Mouse (Mus musculus): ENCODE measurements around the gene Ak9. TPM values are rescaled to one million over a fixed set of nuclear protein-coding genes. Genes with fewer than 3 reads are reported as not detected.
"Not testable (repeated sequence)": the region's sequence is repeated elsewhere in the genome, so short reads cannot be mapped to it uniquely, and the experiment has no call there.

The Ak9 gene
- total RNA-seq, 2 experiments from 2014 or later, result not detected

GRCm38 (mm10) chr10:41332533-41333043, 28.8 kb downstream of the Ak9 start:
- no peak for DNase-seq

GRCm38 (mm10) chr10:41341346-41341745, 37.6 kb downstream of the Ak9 start:
- peak; percentile 13 for DNase-seq

DNA sequence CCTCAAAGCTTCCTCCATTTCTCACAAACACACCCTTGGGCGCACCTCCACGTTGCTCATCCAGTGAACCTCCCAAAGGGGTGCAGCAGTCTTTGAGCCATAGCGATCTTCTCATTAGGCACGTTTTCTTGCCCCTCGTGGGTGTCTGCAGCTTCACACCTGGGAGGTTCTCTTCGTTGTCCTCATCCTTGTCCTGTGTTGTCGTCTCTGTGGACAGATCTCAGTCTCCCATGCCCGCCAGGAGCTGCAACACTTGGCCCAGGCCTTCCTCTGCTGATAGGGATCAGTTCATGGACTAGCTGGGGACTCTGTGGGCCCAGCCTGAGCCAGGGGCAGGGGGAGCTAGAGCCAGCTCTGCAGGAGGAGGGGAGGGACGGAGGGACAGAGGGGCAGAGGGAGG, 61.3 kb downstream of the Ak9 start:
- no peak for DNase-seq

DNA sequence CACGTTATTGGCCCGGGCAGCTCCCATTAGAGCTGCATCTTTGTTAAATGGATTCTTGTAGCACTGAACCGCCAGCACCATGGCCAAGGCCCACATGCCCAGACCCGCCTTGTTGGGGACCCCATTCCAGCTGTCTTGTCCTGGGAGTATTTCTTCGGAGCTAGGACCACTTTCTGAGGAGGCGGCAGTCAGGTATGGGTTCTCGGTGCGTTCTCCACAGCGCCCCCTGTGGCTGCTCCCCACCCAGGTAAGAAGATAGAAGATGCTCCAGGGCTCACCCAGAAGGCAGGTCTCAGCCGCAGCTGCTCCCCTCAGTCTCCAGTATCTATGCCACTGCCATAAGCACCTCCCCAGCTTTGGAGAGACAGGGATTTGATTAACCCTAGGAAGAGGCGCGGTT, 76.7 kb downstream of the Ak9 start:
- DNase-seq, result no peak

GRCm38 (mm10) chr10:41385506-41386221, 81.9 kb downstream of the Ak9 start:
- DNase-seq, result peak; percentile 12

GRCm38 (mm10) chr10:41393555-41393954, 89.8 kb downstream of the Ak9 start:
- DNase-seq, result no peak

DNA sequence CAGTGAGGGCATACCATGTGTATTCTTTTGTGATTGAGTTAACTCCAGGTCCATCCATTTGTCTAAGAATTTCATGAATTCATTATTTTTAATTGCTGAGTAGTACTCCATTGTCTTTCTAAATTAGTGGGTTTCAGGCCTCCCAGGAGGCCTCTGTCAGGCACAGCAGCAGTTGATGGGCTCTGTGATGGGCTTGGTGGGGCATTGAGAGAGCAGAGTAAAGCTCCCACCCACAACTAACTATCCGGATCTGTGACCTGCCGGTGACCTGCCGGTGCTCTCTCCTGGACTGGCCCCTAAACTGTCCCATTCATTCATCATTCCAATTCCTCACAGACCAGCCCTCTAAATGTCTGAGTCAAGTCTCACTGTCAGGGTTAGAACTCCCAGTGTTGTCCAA, 97.3 kb downstream of the Ak9 start:
- no peak for DNase-seq

GRCm38 (mm10) chr10:41403364-41403763, 99.6 kb downstream of the Ak9 start:
- DNase-seq, result no peak

DNA sequence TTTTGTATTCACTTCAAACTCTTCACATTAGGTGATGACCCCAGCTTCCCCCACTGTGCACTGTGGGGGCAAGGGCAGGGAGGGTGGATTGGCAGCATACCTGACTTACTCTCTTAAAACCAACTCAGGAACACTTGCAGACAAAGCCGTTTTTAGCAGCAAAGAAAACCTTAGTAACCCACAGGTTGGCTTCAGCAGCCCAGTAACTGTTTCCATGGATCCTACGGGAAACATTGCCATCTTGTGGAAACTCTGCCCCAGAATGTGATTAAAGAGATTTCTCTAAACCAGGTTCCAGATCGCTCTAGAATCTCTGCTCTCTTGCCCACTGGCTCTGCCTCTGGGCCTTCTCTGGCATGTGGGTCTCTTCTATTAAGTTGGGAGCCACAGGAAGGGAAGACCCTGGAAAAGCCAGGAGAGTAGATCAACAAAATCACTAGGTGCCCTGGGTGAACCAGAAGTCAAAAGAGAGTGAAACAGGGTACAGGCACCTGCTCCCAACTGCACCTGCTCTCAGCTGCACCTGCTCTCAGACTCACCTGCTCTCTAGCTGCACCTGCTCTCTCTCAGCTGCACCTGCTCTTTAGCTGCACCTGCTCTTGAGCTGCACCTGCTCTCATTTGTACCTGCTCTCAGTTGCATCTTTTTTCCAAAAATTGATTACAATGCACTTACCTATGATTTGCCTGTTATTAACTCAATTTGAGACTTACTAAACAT, 100.3 kb downstream of the Ak9 start:
- no peak for DNase-seq

DNA sequence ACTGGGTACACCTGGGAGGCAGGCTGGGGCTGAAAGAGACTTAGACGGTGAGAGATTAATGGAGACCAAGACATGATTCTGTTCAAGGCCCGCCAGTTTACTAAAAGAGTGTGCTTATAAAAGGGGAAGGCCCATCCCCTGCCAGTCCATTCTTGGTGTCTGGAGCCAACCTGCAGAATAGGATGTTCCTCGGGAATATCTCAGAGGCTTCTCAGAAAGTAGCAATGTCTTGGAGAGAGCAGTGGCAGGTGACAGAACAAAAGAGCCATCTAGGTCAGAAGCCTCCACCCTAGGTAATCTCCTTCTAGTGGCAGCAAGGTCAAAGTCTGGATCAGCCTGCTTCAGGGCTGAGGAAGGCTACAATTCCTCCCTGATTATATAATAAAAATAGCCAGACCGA, 106.4 kb downstream of the Ak9 start:
- not testable (repeated sequence) for DNase-seq

- DNase-seq, result not testable (repeated sequence)
These were observed 107.0 kb downstream of the Ak9 start for GRCm38 (mm10) chr10:41410821-41411220.

- DNase-seq, result not testable (repeated sequence)
These were observed 109.7 kb downstream of the Ak9 start for GRCm38 (mm10) chr10:41413471-41413870.

DNA sequence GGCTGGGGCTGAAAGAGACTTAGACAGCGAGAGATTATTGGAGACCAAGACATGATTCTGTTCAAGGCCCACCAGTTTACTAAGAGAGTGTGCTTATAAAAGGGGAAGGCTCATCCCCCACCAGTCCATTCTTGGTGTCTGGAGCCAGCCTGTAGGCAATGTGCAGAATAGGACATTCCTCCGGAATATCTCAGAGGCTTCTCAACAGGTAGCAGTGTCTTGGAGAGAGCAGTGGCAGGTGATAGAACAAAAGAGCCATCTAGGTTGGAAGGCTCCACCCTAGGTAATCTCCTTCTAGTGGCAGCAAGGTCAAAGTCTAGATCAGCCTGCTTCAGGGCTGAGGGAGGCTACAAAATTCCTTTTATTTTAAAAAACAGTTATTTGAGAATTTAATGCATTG, 111.6 kb downstream of the Ak9 start:
- DNase-seq, result not testable (repeated sequence)

DNA sequence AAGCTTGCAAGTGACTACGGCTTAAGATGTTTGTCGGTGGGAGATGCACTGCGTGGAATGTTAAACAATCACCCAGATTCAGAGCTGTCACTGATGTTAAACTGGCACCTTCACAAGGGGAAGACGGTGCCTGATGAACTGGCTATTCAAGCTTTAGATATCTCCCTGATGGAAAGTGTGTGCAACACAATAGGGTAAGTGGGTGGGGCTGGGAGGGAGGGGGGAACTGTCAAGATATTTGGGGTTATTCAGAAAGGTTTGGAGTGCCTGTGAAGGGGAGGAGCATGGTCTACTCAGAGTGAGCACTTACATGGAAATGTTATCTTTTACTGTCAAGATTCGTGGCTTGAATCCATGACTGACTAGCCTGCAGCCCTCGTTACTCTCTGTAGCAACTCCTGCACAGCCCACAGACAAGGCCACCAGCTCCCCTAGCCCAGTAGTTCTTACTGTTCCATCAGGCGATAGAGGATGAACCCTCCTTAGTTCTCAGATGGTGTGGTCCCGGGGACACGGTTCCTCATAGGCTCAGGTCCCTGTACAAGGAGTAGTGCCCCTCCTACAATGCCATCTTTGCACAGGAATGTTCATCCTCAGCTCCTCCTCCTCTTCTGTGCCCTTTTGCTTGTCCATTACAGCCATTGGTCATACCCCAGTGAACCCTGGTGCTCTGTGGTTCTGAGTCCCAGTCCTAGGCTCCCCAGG, 116.9 kb downstream of the Ak9 start:
- DNase-seq, result no peak

- DNase-seq, result no peak
These were observed 119.9 kb downstream of the Ak9 start for GRCm38 (mm10) chr10:41423681-41424080.

GRCm38 (mm10) chr10:41426368-41426767, 122.6 kb downstream of the Ak9 start:
- DNase-seq, result no peak

DNA sequence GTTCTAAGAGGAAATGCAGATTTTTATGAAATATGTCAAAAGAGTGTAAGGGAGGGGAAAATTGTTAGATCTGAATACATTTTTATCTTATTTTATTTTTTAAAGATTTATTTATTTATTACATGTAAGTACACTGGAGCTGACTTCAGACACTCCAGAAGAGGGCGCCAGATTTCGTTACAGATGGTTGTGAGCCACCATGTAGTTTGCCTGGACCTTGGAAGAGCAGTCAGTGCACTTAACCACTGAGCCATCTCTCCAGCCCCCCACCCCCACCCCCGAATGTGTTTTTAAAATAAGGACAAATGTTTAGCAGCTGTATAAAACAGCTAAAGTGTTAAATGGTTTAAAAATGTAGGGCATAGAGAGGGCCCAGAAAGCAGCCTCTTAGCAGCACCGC, 130.8 kb downstream of the Ak9 start:
- peak; percentile 70 for DNase-seq

- no peak for DNase-seq
These were observed 131.4 kb downstream of the Ak9 start for GRCm38 (mm10) chr10:41435141-41435540.

DNA sequence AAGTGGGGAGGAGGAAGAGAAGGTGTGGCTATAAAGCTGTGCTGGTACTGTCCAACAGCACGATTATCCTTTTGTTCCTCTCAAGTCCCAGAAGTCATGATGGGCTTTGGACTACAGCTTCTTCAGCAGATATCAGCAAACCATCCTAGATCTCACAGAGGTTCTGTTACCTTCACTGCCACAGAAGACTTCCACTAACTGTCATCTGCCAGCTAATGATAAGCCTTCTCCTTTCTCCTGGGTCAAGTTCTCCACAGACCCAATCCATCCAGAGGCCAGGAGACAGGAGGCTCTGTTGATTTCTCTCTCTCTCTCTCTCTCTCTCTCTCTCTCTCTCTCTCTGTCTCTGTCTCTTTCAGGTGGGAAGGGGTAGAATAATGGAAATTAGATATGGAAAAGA, 144.4 kb downstream of the Ak9 start:
- DNase-seq, result no peak

DNA sequence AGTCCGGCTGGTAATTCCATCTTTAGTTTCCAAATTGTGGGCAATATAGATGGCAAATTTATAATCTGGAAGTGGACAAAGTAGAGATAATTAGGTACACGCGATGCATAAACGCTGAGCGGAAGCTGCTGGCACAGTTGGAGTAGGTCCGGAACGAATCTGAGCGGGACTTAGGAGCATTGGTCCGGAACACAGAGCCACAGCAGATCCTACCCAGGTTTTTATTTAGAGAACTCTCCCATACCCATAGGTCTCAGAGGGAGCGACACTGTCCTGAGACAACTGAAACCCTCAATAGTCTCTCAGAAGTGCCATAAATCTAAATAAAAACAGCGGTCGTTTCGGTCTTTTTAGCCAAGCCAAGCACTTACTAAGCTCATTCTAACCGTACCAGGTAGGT, 145.9 kb downstream of the Ak9 start:
- DNase-seq, result peak; percentile 35

DNA sequence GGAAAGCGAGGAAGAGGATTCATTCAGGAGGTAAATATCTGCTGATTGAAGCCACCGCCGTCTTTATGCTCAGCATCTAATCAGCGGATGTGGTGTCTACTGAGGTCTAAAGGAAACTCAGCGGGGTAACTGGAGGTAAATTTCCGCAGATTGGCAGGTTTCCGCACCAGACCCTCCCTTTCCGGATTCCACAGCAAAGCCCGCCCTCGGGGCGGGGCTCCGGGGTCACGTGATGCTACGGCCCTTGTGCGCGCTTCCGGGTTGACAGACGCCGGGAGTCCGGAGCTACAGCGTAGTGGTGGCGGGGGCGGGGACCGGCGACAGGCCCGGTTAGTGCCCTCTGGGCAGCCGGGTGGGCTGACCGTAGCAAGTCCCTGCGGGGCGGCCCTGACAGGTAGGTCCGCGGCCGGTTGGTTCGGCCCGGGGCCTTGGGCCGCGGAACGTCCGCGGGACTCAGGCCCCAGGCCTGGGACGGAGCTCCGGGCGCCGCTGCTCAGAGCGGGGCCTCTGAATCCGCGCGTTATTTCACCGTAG, 146.4 kb downstream of the Ak9 start, which contains the start of gene Zbtb24:
Gene Zbtb24 (plus strand): TSS at position 247 of the 534 bp plus-strand sequence.
- DNase-seq, result peak; percentile 97

DNA sequence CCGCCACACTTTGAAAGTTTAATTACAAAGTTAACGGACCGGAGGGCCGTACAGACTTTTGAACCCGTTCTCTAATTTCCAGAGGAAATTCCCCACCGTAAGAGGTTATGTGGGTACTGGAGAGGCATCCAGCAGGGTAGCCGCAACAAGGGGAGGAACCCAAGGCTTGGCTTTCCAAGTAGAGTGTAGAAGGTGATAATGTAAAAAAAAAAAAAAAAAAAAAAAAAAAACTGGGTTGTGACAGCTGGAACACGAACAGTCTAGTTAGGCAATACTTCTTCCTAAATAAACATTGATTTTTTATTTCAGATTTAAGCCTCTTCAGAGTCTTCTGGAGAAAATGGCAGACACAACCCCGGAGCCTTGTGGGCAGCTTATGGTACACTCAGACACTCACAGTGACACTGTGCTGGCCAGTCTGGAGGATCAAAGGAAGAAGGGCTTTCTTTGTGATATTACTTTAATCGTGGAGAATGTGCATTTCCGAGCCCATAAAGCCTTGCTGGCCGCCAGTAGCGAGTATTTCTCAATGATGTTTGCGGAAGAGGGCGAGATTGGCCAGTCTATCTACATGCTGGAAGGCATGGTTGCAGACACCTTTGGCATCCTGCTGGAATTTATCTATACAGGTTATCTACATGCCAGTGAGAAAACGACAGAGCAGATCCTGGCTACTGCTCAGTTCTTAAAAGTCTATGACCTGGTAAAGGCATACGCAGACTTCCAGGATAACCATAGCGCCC, 147.2 kb downstream of the Ak9 start:
- no peak for DNase-seq

All from adrenal gland, postnatal 10 days (tissue).